Mouse (Mus musculus) forebrain, embryonic 13.5 days (tissue): Measurements from ENCODE around the gene Dnajc8. TPM values are rescaled to one million over a fixed set of nuclear protein-coding genes. Genes with fewer than 3 reads are reported as not detected.
"Not testable (repeated sequence)": the region's sequence is repeated elsewhere in the genome, so short reads cannot be mapped to it uniquely, and the experiment has no call there.

Experiments
- ATAC-seq: fragments of 200-750 bp; cut with Nextera tagmentation; 2 replicates; pipeline ENCODE4 v1.8.0; 2017
- H3K27ac ChIP-seq: fragments of 300-500 bp; sonication (generic); 2 replicates; pipeline ENCODE4 v1.5.1; 2015; ENCODE audit warnings: inconsistent platforms, mild to moderate bottlenecking, moderate library complexity
- H3K27me3 ChIP-seq: fragments of 300-500 bp; sonication (generic); 2 replicates; pipeline ENCODE4 v1.6.1; 2015; ENCODE audit warnings: mild to moderate bottlenecking, inconsistent platforms
- H3K36me3 ChIP-seq: fragments of 300-500 bp; sonication (generic); 2 replicates; pipeline ENCODE4 v1.6.1; 2015; ENCODE audit warnings: mild to moderate bottlenecking, inconsistent platforms; ENCODE audit not compliant: poor library complexity, severe bottlenecking
- H3K4me1 ChIP-seq: fragments of 300-500 bp; sonication (generic); 2 replicates; pipeline ENCODE4 v1.6.1; 2015; ENCODE audit warnings: inconsistent platforms
- H3K4me2 ChIP-seq: fragments of 300-500 bp; sonication (generic); 2 replicates; pipeline ENCODE4 v1.6.1; 2015; ENCODE audit warnings: inconsistent platforms, mild to moderate bottlenecking, moderate library complexity
- H3K4me3 ChIP-seq: fragments of 300-500 bp; sonication (generic); 2 replicates; pipeline ENCODE4 v1.5.1; 2015; ENCODE audit warnings: mild to moderate bottlenecking, inconsistent platforms
- H3K9ac ChIP-seq: fragments of 300-500 bp; sonication (generic); 2 replicates; pipeline ENCODE4 v1.6.1; 2015; ENCODE audit warnings: mild to moderate bottlenecking, inconsistent platforms
- H3K9me3 ChIP-seq: fragments of 300-500 bp; sonication (generic); replicated peaks from 2 replicates; pipeline ENCODE4 v1.6.1; 2016; ENCODE audit warnings: inconsistent platforms
- WGBS: fragments of 180-500 bp; shearing (Covaris S2); methylation state at CpG from one replicate; pipeline ENCODE4 v1.1.7; 2015; 5-methylcytosine and 5-hydroxymethylcytosine counted together
- polyA plus RNA-seq: library from polyadenylated mRNA; unstranded; fragments of >200 nt; fragmentation: Nextera tagmentation; extraction: Ambion mirVana; gene quantifications from 2 replicates; pipeline ENCODE4 v1.2.1, GENCODE M21; 2015

The Dnajc8 gene
- polyA plus RNA-seq, 1 experiment from 2014 or later, result 175 TPM

DNA sequence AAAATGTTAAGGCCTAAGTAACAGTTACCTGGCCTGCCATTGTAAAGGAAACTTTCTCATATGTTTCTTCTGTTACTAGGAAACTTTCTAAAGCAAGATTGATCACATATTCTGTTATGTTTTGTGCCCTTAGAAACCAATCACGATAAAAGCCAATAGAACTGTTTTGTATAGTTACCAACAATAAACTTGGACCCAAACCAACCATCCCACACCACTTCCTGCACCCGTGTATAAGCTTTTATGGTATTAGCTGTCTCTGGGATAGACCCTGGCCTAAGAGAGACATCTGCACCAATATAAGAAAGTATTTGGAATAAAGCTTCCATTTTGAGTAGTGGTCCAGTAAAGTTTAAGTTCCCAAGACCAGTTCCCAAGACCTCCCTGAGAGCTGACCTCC is 49.6 kb downstream of the Dnajc8 start:
- 91% methylated on average over 2 of the region's 2 CpGs for WGBS
- Histone ChIP-seq H3K36me3 (no peaks in the 10 kb centered on the region), H3K9me3 (no peaks in the 10 kb centered on the region; the same call in 1 of the 2 replicates), H3K27me3 (no peaks in the 10 kb centered on the region), H3K9ac (no peak overlapping the region), H3K4me2 (no peak overlapping the region), H3K4me3 (no peak overlapping the region), H3K27ac (no peak overlapping the region), H3K4me1 (no peaks in the 10 kb centered on the region)
- no peak for ATAC-seq

DNA sequence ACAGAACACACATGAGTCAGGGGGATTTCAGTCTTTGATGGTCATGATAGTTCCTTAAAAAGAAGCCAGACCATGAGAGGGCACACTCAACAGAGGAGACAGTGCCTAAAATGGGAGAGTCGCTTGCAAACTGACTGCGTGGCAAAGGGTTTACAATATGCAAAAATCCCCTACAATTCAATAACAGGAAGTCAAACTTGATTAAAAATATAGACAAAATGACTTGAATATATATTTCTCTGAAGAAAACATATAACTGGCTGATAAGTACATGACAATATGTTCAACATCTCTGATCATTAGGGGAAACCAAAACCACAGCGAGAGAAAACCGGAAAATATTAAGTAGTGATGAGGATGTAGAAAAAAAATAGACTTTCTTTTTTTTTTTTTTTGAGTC is 50.9 kb downstream of the Dnajc8 start:
- ATAC-seq, result no peak
- no peak overlapping the region for H3K4me3 ChIP-seq

DNA sequence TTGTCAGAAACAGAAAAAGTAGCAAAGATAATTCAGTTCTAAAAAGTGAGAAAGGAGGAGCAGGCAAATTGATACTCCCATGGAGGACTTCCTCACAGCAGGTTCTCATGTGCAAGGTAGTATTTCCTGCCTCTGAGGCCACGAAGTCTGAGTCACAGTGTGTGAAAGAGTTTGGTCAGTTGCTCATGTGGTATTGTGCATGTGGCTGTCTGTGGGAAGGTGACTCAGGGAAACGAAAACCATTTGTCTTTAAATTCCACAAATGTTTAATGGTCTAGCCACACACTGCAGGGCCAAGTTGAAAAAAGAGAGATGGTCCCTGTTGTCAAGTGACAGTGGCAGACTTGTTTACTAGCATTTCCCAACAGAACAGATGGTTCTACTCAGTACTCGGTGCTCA is 53.2 kb downstream of the Dnajc8 start:
- H3K9me3 ChIP-seq, result no peaks in the 10 kb centered on the region
- no peak for ATAC-seq
- 86% methylated on average over 3 of the region's 3 CpGs for WGBS

More for the DNA sequence above, 50.9 kb downstream of the Dnajc8 start:
- Histone ChIP-seq H3K27me3 (no peaks in the 10 kb centered on the region), H3K4me2 (no peak overlapping the region), H3K9me3 (no peaks in the 10 kb centered on the region), H3K36me3 (no peaks in the 10 kb centered on the region), H3K9ac (no peak overlapping the region), H3K4me1 (no peaks in the 10 kb centered on the region), H3K27ac (no peak overlapping the region)
- 96% methylated on average over 4 of the region's 4 CpGs for WGBS

DNA sequence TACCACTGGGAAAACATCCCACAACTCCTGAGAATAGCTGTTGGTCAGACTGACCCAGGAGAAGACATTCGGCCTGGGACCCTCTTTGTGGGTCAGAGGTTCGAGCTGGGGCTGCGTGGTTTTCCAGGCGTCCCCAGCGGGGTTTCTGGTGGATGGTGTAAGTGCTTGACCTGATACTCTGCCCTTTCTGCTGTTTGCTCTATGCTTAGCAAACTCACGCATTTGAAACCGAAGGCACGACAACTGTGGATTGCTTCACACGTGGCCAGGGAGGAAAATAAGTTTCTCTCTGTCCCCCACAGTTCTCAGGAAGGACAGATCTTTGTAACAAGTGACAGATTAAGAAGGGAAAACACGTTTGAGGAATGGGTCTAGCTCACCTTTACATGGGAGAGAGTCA is 55.3 kb downstream of the Dnajc8 start:
- no peaks in the 10 kb centered on the region for H3K27me3 ChIP-seq
- H3K27ac ChIP-seq, result no peak overlapping the region
- WGBS, result 87% methylated on average over 10 of the region's 10 CpGs
- H3K4me2 ChIP-seq, result no peak overlapping the region
- no peaks in the 10 kb centered on the region for H3K36me3 ChIP-seq
- no peak for ATAC-seq
- H3K9ac ChIP-seq, result no peak overlapping the region
- no peak overlapping the region for H3K4me3 ChIP-seq
- no peaks in the 10 kb centered on the region for H3K4me1 ChIP-seq
- H3K9me3 ChIP-seq, result no peaks in the 10 kb centered on the region

More for the DNA sequence above, 53.2 kb downstream of the Dnajc8 start:
- Histone ChIP-seq H3K27me3 (no peaks in the 10 kb centered on the region), H3K4me1 (no peaks in the 10 kb centered on the region), H3K9ac (no peak overlapping the region), H3K4me2 (no peak overlapping the region), H3K27ac (no peak overlapping the region), H3K36me3 (no peaks in the 10 kb centered on the region), H3K4me3 (no peak overlapping the region)

DNA sequence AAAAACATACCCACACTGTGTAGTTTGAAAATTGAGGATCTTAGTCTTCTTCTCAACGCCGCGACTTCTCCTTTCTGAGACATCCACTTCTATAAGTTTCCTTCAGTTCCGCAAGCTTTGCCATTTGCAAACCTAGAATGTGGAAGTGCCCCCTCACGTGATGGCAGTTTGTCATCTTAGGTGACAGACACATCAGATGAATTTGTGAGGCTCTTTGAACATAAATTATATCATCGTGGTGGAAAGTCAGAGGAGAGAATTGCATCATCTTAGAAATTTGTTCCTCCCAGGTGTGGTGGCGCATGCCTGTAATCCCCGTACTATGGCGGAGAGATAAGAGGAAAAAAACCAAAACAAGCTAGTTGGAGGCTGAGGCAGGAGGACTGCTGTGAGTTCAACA is 57.6 kb downstream of the Dnajc8 start:
- no peak overlapping the region for H3K27ac ChIP-seq
- ATAC-seq, result no peak
- no peaks in the 10 kb centered on the region for H3K9me3 ChIP-seq
- H3K4me1 ChIP-seq, result no peaks in the 10 kb centered on the region
- no peaks in the 10 kb centered on the region for H3K27me3 ChIP-seq
- no peak overlapping the region for H3K4me3 ChIP-seq
- no peak overlapping the region for H3K9ac ChIP-seq
- H3K36me3 ChIP-seq, result no peaks in the 10 kb centered on the region
- no peak overlapping the region for H3K4me2 ChIP-seq
- WGBS, result 92% methylated on average over 9 of the region's 9 CpGs

DNA sequence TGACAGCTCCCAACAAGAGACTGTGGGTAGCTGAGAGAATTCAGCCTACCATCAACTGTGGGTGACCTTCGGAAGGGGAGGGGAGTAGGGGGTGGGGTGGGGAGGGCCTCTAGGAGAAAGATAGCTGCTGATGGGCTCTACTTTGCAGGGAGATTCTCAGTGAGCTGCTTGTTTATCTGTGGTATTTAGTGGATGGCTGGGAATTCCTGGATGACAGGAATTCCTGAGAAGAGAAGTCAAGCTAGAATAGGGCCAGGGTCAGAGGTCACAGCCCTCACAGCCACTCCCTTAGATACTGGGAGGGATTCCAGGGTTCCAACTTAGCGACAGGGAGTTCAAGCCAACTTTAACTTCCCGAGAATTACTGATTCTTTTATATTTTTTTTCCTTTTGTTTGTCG is 58.8 kb downstream of the Dnajc8 start:
- 61% methylated on average over 4 of the region's 4 CpGs for WGBS
- no peak overlapping the region for H3K4me2 ChIP-seq
- H3K4me3 ChIP-seq, result no peak overlapping the region
- H3K27ac ChIP-seq, result no peak overlapping the region
- H3K9ac ChIP-seq, result no peak overlapping the region
- no peaks in the 10 kb centered on the region for H3K4me1 ChIP-seq
- no peak for ATAC-seq
- no peaks in the 10 kb centered on the region for H3K9me3 ChIP-seq
- H3K27me3 ChIP-seq, result no peaks in the 10 kb centered on the region
- H3K36me3 ChIP-seq, result no peaks in the 10 kb centered on the region

DNA sequence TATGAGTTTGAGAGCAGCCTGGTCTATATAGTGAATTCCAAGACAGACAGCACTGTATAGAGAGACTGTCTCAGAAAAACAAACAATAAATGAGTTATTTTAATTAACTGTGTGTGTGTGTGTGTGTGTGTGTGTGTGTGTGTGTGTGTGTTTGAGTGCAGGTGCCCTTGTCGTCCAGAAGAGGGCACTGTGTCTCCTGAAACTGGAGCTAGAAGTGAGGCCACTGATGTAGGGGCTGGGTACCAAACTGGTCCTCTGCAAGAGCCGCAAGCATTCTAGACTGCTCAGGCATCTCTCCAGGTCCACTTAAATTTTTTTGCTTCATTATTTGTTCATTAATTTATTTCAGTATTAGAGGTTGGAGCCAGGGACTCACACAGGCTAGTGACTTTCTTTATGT is 63.5 kb downstream of the Dnajc8 start:
- 92% methylated on average over 2 of the region's 2 CpGs for WGBS
- Histone ChIP-seq H3K4me1 (no peaks in the 10 kb centered on the region), H3K27me3 (no peaks in the 10 kb centered on the region), H3K36me3 (no peaks in the 10 kb centered on the region), H3K27ac (no peak overlapping the region), H3K9me3 (no peaks in the 10 kb centered on the region), H3K4me2 (no peak overlapping the region), H3K9ac (no peak overlapping the region), H3K4me3 (no peak overlapping the region)
- ATAC-seq, result no peak

DNA sequence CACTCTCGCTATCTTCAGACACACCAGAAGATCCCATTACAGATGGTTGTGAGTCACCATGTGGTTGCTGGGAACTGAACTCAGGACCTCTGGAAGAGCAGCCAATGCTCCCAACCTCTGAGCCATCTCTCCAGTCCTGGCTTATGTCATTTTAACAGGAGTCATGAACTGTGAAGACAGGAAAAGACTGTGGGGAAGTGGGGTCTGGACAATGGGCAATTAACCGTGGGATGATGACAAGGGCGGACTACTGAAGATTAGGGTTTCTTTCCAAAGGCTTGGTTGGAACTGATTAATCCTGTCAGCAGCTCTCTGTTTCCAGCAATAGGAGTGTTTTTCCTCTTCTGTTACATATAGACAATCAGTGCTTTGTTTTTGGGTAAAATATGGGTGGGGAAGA is 64.4 kb downstream of the Dnajc8 start:
- Histone ChIP-seq H3K36me3 (no peaks in the 10 kb centered on the region), H3K27me3 (no peaks in the 10 kb centered on the region), H3K9ac (no peak overlapping the region), H3K4me3 (no peak overlapping the region), H3K4me2 (no peak overlapping the region), H3K27ac (no peak overlapping the region), H3K4me1 (no peaks in the 10 kb centered on the region), H3K9me3 (no peaks in the 10 kb centered on the region)
- 83% methylated on average over 3 of the region's 3 CpGs for WGBS
- no peak for ATAC-seq

DNA sequence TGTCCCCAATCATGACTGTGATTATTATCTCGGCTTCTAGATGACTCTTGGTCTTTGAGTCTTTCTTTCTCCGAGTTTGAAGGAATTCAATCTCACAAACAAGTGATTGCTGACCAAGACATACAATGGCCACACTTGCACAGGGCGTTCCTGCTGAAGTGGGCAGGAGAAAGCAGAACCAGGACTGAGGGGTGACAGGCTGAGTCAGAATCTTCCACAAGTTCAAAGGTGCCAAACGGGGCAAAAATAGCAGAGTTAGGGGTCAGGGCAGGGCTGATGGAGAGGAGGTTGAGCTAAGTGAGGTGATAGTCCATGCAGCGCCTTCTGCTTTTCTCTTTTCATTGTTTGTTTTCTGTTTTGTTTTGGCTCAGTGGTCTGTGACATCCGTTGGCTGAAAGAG is 65.1 kb downstream of the Dnajc8 start:
- no peak overlapping the region for H3K4me3 ChIP-seq
- no peaks in the 10 kb centered on the region for H3K36me3 ChIP-seq
- no peak overlapping the region for H3K27ac ChIP-seq
- H3K4me2 ChIP-seq, result no peak overlapping the region
- H3K9me3 ChIP-seq, result no peaks in the 10 kb centered on the region
- H3K27me3 ChIP-seq, result no peaks in the 10 kb centered on the region
- no peaks in the 10 kb centered on the region for H3K4me1 ChIP-seq
- WGBS, result 81% methylated on average over 6 of the region's 6 CpGs
- no peak overlapping the region for H3K9ac ChIP-seq
- no peak for ATAC-seq

DNA sequence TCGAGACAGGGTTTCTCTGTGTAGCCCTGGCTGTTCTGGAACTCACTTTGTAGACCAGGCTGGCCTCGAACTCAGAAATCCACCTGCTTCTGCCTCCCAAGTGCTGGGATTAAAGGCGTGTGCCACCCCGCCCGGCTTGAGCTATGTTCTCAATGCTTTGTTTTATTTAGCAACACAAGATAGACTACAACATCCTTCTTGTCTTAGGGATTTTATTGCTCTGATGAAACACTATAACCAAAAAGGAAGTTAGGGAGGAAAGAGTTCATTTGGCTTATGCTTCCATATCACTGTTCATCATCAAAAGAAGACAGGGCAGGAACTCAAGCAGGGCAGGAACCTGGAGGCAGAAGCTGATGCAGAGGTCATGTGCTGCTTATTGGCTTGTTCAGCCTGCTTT is 65.9 kb downstream of the Dnajc8 start:
- H3K4me3 ChIP-seq, H3K9me3 ChIP-seq, H3K4me2 ChIP-seq, H3K36me3 ChIP-seq, H3K27ac ChIP-seq, H3K27me3 ChIP-seq, ATAC-seq, H3K4me1 ChIP-seq, H3K9ac ChIP-seq: not testable (repeated sequence)
- 92% methylated on average over 4 of the region's 5 CpGs for WGBS

Other genes with a start within 250 kb of the Dnajc8 start
- gene Rab42, start 232.2 kb upstream of the Dnajc8 start, polyA plus RNA-seq, result 0.23 and 0.64 TPM in 2 replicates
- 87.8 and 96.4 TPM in 2 replicates for gene Trnau1ap, start 206.0 kb upstream of the Dnajc8 start, polyA plus RNA-seq
- gene Rcc1, start 181.9 kb upstream of the Dnajc8 start, polyA plus RNA-seq, result 82.2 and 89.5 TPM in 2 replicates
- 17.5 and 18.7 TPM in 2 replicates for gene Phactr4, start 113.1 kb upstream of the Dnajc8 start, polyA plus RNA-seq
- 26.1 and 28.1 TPM in 2 replicates for gene Med18, start 71.6 kb upstream of the Dnajc8 start, polyA plus RNA-seq
- gene Sesn2, start 25.0 kb upstream of the Dnajc8 start, polyA plus RNA-seq, result 6.3 and 7.0 TPM in 2 replicates
- 1,115 and 1,299 TPM in 2 replicates for gene Atpif1, start 1.9 kb upstream of the Dnajc8 start, polyA plus RNA-seq
- 0.13 and 0.35 TPM in 2 replicates for gene Ptafr, start 28.5 kb downstream of the Dnajc8 start, polyA plus RNA-seq
- 24.1 and 25.3 TPM in 2 replicates for gene Eya3, start 103.4 kb downstream of the Dnajc8 start, polyA plus RNA-seq
- gene Xkr8, start 197.0 kb downstream of the Dnajc8 start, polyA plus RNA-seq, result 3.2 and 3.3 TPM in 2 replicates
- 1.7 and 2.7 TPM in 2 replicates for gene Smpdl3b, start 221.7 kb downstream of the Dnajc8 start, polyA plus RNA-seq
- gene Rpa2, start 232.8 kb downstream of the Dnajc8 start, polyA plus RNA-seq, result 114 and 123 TPM in 2 replicates